Mouse (Mus musculus) neural tube, embryonic 13.5 days (tissue): ENCODE results near the gene Meox1. TPM values are rescaled to one million over a fixed set of nuclear protein-coding genes. Genes with fewer than 3 reads are reported as not detected.

Experiments
- ATAC-seq: fragments of 200-750 bp; cut with Nextera tagmentation; 2 replicates; pipeline ENCODE4 v1.8.0; 2017; ENCODE audit warnings: low read depth, mild to moderate bottlenecking, moderate TSS enrichment, moderate library complexity
- H3K27ac ChIP-seq: fragments of 300-500 bp; sonication (generic); replicated peaks from 2 replicates; pipeline ENCODE4 v1.5.1; 2015; ENCODE audit warnings: moderate library complexity, mild to moderate bottlenecking, inconsistent platforms
- H3K27me3 ChIP-seq: fragments of 300-500 bp; sonication (generic); 2 replicates; pipeline ENCODE4 v1.6.1; 2015; ENCODE audit warnings: mild to moderate bottlenecking, inconsistent platforms
- H3K36me3 ChIP-seq: fragments of 300-500 bp; sonication (generic); 2 replicates; pipeline ENCODE4 v1.6.1; 2015; ENCODE audit warnings: mild to moderate bottlenecking, inconsistent platforms
- H3K4me1 ChIP-seq: fragments of 300-500 bp; sonication (generic); replicated peaks from 2 replicates; pipeline ENCODE4 v1.6.1; 2015; ENCODE audit warnings: inconsistent platforms
- H3K4me2 ChIP-seq: fragments of 300-500 bp; sonication (generic); 2 replicates; pipeline ENCODE4 v1.6.1; 2015; ENCODE audit warnings: inconsistent platforms, mild to moderate bottlenecking, moderate library complexity
- H3K4me3 ChIP-seq: fragments of 300-500 bp; sonication (generic); 2 replicates; pipeline ENCODE4 v1.5.1; 2015; ENCODE audit warnings: mild to moderate bottlenecking, inconsistent platforms
- H3K9ac ChIP-seq: fragments of 300-500 bp; sonication (generic); 2 replicates; pipeline ENCODE4 v1.6.1; 2015; ENCODE audit warnings: moderate library complexity, mild to moderate bottlenecking, inconsistent platforms
- H3K9me3 ChIP-seq: fragments of 300-500 bp; sonication (generic); 2 replicates; pipeline ENCODE4 v1.6.1; 2016; ENCODE audit warnings: inconsistent platforms
- WGBS: fragments of 180-500 bp; shearing (Covaris S2); methylation state at CpG from one replicate; pipeline ENCODE4 v1.1.7; 2015; 5-methylcytosine and 5-hydroxymethylcytosine counted together
- polyA plus RNA-seq: library from polyadenylated mRNA; unstranded; fragments of >200 nt; fragmentation: Nextera tagmentation; extraction: Ambion mirVana; gene quantifications from 2 replicates; pipeline ENCODE4 v1.2.1, GENCODE M21; 2015

Gene Meox1
- polyA plus RNA-seq, 1 experiment from 2014 or later, result 1.4 TPM

DNA sequence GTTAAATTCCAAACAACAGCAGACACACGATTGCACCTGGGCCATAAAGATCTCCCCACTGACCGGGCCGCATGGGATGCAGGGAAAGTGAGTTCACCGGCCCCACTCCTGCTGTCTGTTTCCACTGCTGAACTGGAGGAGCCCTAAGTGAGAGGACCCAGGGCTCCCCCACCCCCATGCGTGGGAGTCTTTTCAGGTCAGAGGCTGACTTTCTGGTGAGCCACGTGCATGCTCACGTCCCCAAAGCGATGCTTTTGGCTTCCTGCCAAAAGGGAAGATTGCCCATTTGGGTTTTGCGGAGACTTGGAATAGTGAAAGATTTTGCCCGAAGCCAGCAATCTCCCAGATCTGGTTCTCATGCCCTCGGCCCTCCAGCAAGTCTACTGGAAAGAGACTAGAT lies 2.7 kb downstream of the Meox1 start:
- WGBS, result 6% methylated on average over 11 of the region's 11 CpGs
- Histone ChIP-seq H3K4me1 (peaks cover 42% of the 10 kb centered on the region), H3K36me3 (no peaks in the 10 kb centered on the region), H3K4me3 (no peak overlapping the region), H3K4me2 (peak overlapping the region; percentile 17; the same call in 1 of the 2 replicates), H3K9ac (no peak overlapping the region), H3K27me3 (peaks cover 35% of the 10 kb centered on the region), H3K27ac (0 out of 2 replicates have a peak overlapping the region, but pooled peaks have one; percentile 10), H3K9me3 (no peaks in the 10 kb centered on the region)
- ATAC-seq, result no peak

DNA sequence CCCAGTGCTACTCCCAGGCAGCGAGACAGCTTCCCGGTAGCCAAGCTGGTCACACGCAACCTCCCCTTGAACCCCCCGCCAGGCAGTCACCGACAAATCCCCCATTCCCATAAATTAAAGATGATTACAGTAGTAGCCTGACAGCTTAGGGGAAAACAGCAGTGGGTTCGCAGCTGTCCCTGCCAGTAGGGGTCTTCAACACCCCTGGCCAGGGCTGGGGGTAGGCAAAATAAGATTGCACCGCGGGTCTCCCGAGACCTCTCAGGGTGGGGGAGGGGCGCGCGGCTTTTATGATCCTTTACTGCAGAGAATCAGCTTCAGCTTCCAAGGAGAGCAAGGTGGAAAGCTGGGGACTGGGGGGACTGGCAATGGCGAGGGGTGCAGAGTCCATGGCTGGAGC lies 4.4 kb downstream of the Meox1 start:
- Histone ChIP-seq H3K4me1 (peaks cover 51% of the 10 kb centered on the region), H3K9me3 (no peaks in the 10 kb centered on the region), H3K27ac (0 out of 2 replicates have a peak overlapping the region, but pooled peaks have one; percentile 18), H3K36me3 (no peaks in the 10 kb centered on the region), H3K4me3 (peak overlapping the region; percentile 26), H3K4me2 (peak overlapping the region; percentile 56), H3K27me3 (peaks cover 29% of the 10 kb centered on the region), H3K9ac (peak overlapping the region; percentile 57)
- WGBS, result under 1% methylated on average over 13 of the region's 13 CpGs
- no peak for ATAC-seq

DNA sequence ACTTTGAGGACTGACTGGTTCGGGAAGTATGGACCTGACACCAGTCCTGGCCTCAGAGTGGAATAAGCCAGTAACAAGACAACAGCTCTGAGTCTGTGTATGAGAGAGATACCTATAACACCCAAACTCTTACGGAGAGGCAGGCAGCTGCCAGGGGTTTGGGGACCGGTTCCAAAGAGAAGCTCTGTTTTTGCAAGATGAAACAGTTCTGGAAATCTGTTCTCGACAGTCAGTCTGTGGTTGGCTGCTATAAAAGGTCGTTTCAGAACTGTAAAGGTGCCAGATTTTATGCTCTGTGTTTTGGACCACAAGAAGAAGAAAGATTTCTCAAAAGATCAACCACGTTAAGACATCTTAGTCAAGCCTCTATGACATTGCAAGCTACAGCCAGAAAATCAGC lies 5.4 kb downstream of the Meox1 start:
- Histone ChIP-seq H3K27ac (0 out of 2 replicates have a peak overlapping the region, but pooled peaks have one; percentile 18), H3K9me3 (no peaks in the 10 kb centered on the region), H3K4me2 (no peak overlapping the region), H3K36me3 (no peaks in the 10 kb centered on the region), H3K27me3 (peaks cover 28% of the 10 kb centered on the region), H3K4me1 (peaks cover 48% of the 10 kb centered on the region), H3K9ac (no peak overlapping the region), H3K4me3 (no peak overlapping the region)
- no peak for ATAC-seq
- 49% methylated on average over 6 of the region's 6 CpGs for WGBS

GRCm38 (mm10) chr11:101886436-101886835 lies 7.7 kb downstream of the Meox1 start:
- Histone ChIP-seq H3K27ac (peak overlapping the region; percentile 19; the same call in 1 of the 2 replicates), H3K9ac (no peak overlapping the region), H3K4me1 (peaks cover 55% of the 10 kb centered on the region), H3K36me3 (no peaks in the 10 kb centered on the region), H3K4me2 (no peak overlapping the region), H3K9me3 (no peaks in the 10 kb centered on the region), H3K4me3 (no peak overlapping the region), H3K27me3 (peaks cover 21% of the 10 kb centered on the region; the same call in 1 of the 2 replicates)
- WGBS, result 74% methylated on average over 12 of the region's 12 CpGs
- no peak for ATAC-seq

GRCm38 (mm10) chr11:101885881-101886319 lies 8.3 kb downstream of the Meox1 start:
- Histone ChIP-seq H3K36me3 (no peaks in the 10 kb centered on the region), H3K27me3 (peaks cover 21% of the 10 kb centered on the region; the same call in 1 of the 2 replicates), H3K4me2 (no peak overlapping the region), H3K27ac (peak overlapping the region; percentile 19; the same call in 1 of the 2 replicates), H3K4me3 (no peak overlapping the region), H3K9ac (no peak overlapping the region), H3K4me1 (peaks cover 53% of the 10 kb centered on the region), H3K9me3 (no peaks in the 10 kb centered on the region)
- no peak for ATAC-seq
- WGBS, result 69% methylated on average over 6 of the region's 6 CpGs

DNA sequence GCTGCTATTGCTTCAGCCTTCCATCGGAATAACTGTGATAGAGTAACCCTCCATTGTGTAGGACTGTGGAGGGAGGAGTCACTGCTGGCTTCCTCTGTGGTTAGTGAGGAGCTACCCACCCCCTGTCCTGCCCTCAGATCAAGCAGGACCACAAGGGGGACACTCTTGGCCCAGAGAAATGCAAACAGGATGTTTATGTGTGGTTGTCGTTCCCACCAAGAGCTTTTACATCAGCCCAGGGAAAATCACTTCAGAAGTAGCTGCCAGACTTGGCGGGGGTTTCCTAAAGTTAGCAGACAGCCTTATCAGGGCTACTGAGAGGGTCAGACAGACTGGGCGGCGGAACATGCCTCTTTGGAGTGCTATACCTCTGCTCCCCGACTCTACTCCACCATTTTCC lies 8.9 kb downstream of the Meox1 start:
- no peak for ATAC-seq

GRCm38 (mm10) chr11:101883911-101884310 lies 10.3 kb downstream of the Meox1 start:
- no peak for ATAC-seq
- no peak overlapping the region for H3K9ac ChIP-seq
- H3K27ac ChIP-seq, result no peak overlapping the region
- H3K36me3 ChIP-seq, result no peaks in the 10 kb centered on the region
- no peak overlapping the region for H3K4me2 ChIP-seq
- no peaks in the 10 kb centered on the region for H3K9me3 ChIP-seq
- peaks cover 21% of the 10 kb centered on the region; the same call in 1 of the 2 replicates for H3K27me3 ChIP-seq
- 57% methylated on average over 2 of the region's 2 CpGs for WGBS
- H3K4me1 ChIP-seq, result peaks cover 38% of the 10 kb centered on the region
- no peak overlapping the region for H3K4me3 ChIP-seq

More for the DNA sequence above, 8.9 kb downstream of the Meox1 start:
- Histone ChIP-seq H3K4me1 (peaks cover 47% of the 10 kb centered on the region), H3K4me3 (no peak overlapping the region), H3K27ac (0 out of 2 replicates have a peak overlapping the region, but pooled peaks have one; percentile 9), H3K36me3 (no peaks in the 10 kb centered on the region), H3K4me2 (no peak overlapping the region), H3K9me3 (no peaks in the 10 kb centered on the region), H3K9ac (no peak overlapping the region), H3K27me3 (peaks cover 21% of the 10 kb centered on the region; the same call in 1 of the 2 replicates)
- WGBS, result 53% methylated on average over 6 of the region's 6 CpGs

DNA sequence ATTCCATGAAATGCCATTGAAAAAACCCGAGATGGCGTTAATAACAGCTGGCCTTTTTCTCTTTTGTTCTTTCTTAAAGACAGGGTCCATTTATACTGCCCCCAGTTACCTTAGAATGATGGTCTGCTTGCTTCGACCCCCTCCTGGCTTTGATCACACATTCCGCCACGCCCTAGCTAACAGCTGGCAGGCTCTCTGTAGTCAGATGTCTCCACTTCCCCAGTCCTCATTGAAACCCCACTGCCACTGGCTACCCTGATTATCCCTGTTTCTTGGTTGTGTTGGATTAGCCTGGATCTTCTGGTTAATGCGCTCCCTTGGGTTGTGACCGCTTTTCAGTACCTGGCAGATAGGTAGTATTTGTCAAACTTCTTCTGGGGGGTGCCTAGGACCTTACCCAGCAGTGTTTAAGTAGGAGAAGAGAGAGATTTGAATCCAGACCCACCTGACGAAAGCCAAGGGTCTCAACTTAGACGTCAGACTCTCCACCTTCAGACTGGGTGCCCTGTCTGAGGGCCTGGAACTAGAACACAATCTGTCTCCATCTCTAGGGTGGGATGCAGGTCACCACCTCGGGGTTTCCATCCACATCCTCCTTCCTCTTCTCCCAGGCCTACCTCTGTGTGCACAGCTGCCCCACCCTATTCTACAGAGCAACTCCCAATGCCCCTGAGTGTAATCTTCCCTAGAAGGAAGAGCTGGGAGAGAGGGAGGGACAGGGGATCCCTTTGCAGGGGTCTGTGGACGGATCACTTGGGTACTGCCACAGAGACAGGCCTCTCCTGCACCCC lies 11.5 kb downstream of the Meox1 start:
- Histone ChIP-seq H3K4me1 (peaks cover 43% of the 10 kb centered on the region), H3K4me3 (no peak overlapping the region), H3K9me3 (no peaks in the 10 kb centered on the region), H3K27ac (no peak overlapping the region), H3K36me3 (no peaks in the 10 kb centered on the region), H3K27me3 (peaks cover 21% of the 10 kb centered on the region; the same call in 1 of the 2 replicates), H3K9ac (no peak overlapping the region), H3K4me2 (no peak overlapping the region)
- 65% methylated on average over 11 of the region's 11 CpGs for WGBS
- no peak for ATAC-seq

DNA sequence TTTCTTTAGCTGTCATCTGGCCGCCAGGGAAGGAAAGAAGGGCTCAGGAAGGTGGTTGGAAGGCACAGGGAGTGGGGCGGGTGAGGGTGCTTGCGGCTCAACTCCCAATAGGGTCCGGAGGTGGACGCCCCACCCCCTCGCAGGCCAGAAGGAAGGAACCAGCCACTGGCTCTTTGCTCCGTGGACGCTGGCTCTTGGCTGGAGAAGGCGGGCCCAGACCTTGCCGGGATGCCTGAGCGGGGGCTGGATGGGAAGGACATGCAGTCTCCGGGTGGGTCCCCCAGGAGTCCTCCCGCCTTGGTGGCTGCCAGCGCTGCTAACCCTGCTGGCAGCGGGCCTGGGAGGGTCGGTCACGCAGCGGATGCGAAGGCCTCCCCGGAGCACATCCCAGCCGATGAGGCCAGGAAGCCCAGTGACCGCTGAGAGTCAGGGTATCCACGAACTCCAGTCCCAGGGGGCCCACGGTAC lies 12.5 kb downstream of the Meox1 start:
- peak overlapping the region; percentile 48 for H3K4me2 ChIP-seq
- peak overlapping the region; percentile 21 for H3K4me3 ChIP-seq
- 0 out of 2 replicates have a peak overlapping the region, but pooled peaks have one; percentile 13 for H3K27ac ChIP-seq
- no peaks in the 10 kb centered on the region for H3K9me3 ChIP-seq
- ATAC-seq, result 0 out of 2 replicates have a peak, but pooled peaks have one; percentile 32
- H3K27me3 ChIP-seq, result peaks cover 18% of the 10 kb centered on the region; the same call in 1 of the 2 replicates
- peak overlapping the region; percentile 60 for H3K9ac ChIP-seq
- WGBS, result 5% methylated on average over 24 of the region's 24 CpGs
- peaks cover 38% of the 10 kb centered on the region for H3K4me1 ChIP-seq
- no peaks in the 10 kb centered on the region for H3K36me3 ChIP-seq

- H3K4me2 ChIP-seq, result peak overlapping the region; percentile 48
- ATAC-seq, result no peak
- H3K27ac ChIP-seq, result 0 out of 2 replicates have a peak overlapping the region, but pooled peaks have one; percentile 13
- H3K9ac ChIP-seq, result peak overlapping the region; percentile 60; the same call in 1 of the 2 replicates
- H3K4me3 ChIP-seq, result no peak overlapping the region
- H3K4me1 ChIP-seq, result peaks cover 34% of the 10 kb centered on the region
- no peaks in the 10 kb centered on the region for H3K9me3 ChIP-seq
- H3K27me3 ChIP-seq, result peaks cover 15% of the 10 kb centered on the region; the same call in 1 of the 2 replicates
- no peaks in the 10 kb centered on the region for H3K36me3 ChIP-seq
- WGBS, result 52% methylated on average over 7 of the region's 7 CpGs
Observed at GRCm38 (mm10) chr11:101881185-101881584, 13.0 kb downstream of the Meox1 start.

DNA sequence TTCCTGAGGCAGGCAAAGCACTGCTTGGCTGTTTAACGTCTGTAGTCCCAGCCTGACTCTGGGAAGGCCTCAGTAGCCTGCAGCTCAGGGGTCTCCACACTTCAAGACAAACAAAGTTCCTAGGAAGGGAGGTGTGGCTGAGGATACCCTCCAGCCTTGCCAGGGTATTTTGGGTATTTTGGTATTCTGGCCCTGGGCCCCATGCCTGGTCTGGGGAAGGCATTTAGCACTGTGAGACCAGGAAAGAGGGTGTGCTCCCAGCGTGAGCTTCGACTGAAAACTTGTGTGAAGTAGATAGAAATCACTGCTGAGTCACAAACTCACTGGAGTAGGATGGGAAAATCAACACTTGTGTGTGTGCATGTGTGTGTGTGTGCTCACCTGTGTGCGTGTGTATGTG lies 14.5 kb downstream of the Meox1 start:
- WGBS, result 76% methylated on average over 4 of the region's 4 CpGs
- no peak overlapping the region for H3K9ac ChIP-seq
- no peak overlapping the region for H3K27ac ChIP-seq
- peaks cover 14% of the 10 kb centered on the region; the same call in 1 of the 2 replicates for H3K27me3 ChIP-seq
- H3K9me3 ChIP-seq, result no peaks in the 10 kb centered on the region
- peaks cover 35% of the 10 kb centered on the region for H3K4me1 ChIP-seq
- no peaks in the 10 kb centered on the region for H3K36me3 ChIP-seq
- ATAC-seq, result no peak
- H3K4me3 ChIP-seq, result no peak overlapping the region
- no peak overlapping the region for H3K4me2 ChIP-seq

- Histone ChIP-seq H3K27me3 (peaks cover 14% of the 10 kb centered on the region; the same call in 1 of the 2 replicates), H3K9me3 (no peaks in the 10 kb centered on the region), H3K9ac (no peak overlapping the region), H3K4me2 (no peak overlapping the region), H3K4me3 (no peak overlapping the region), H3K36me3 (no peaks in the 10 kb centered on the region), H3K4me1 (peaks cover 32% of the 10 kb centered on the region), H3K27ac (no peak overlapping the region)
- WGBS, result 59% methylated on average over 6 of the region's 6 CpGs
- no peak for ATAC-seq
Observed at GRCm38 (mm10) chr11:101878696-101879095, 15.5 kb downstream of the Meox1 start.
